Mouse (Mus musculus) small intestine, adult 2 months (tissue): ENCODE measurements around the gene Slc35f3.

ENCODE experiments used
- CTCF ChIP-seq: fragments of 200-500 bp; IDR thresholded peaks from 2 replicates; pipeline ENCODE4 v1.5.1; 2012; ENCODE audit warnings: low read depth, mild to moderate bottlenecking, control low read depth, inconsistent platforms, low read length, moderate library complexity, mixed read lengths; ENCODE audit not compliant: insufficient replicate concordance, insufficient read length; ENCODE audit errors: extremely low read depth
- POLR2A ChIP-seq: fragments of 200-500 bp; IDR thresholded peaks from 2 replicates; pipeline ENCODE4 v1.6.1; 2012; ENCODE audit warnings: low read depth, mild to moderate bottlenecking, control low read depth, inconsistent platforms, low read length, moderate library complexity

DNA sequence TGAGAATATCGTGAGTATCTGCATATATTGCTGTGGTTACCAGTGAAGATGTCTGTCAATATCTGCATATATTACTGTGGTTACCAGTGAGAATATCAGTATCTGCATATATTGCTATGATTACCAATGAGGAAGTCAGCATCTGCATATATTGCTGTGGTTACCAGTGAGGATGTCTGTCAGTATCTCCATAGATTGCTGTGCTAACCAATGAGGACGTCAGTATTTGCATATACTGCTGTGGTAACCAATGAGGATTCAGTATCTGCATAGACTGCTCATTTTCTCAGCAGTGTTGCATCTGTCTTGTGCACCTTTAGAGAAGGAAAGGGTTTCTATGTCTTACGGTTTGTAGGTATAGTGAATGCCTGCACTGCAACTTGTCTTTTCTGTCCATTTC lies 122.5 kb downstream of the Slc35f3 start:
- TF ChIP-seq POLR2A (no peak), CTCF (no peak)
